Mouse (Mus musculus): Measurements from ENCODE around the gene Flrt1. TPM values are rescaled to one million over a fixed set of nuclear protein-coding genes. Genes with fewer than 3 reads are reported as not detected.
"Not testable (repeated sequence)": the region's sequence is repeated elsewhere in the genome, so short reads cannot be mapped to it uniquely, and the experiment has no call there.

The Flrt1 gene
- polyA plus RNA-seq, 1 experiment, result 5.4 TPM

GRCm38 (mm10) chr19:7083035-7083794, 22.3 kb downstream of the Flrt1 start:
- Histone ChIP-seq H3K27ac (ENCODE audit: insufficient read depth, low read length) (no peak overlapping the region), H3K27me3 (ENCODE audit: control insufficient read depth, insufficient read depth, low read length) (no peaks in the 10 kb centered on the region), H3K4me1 (ENCODE audit: control insufficient read depth, insufficient read depth, low read length) (peaks cover 28% of the 10 kb centered on the region), H3K4me3 (replicated peaks; ENCODE audit: insufficient read depth, low read depth, low read length) (no peak overlapping the region)
- DNase-seq, result no peak
- TF ChIP-seq POLR2A (IDR thresholded peaks at IDR 0.05; ENCODE audit: borderline replicate concordance, insufficient read depth, low read length) (no peak), CTCF (IDR thresholded peaks at IDR 0.05; ENCODE audit: borderline replicate concordance, insufficient read depth, low read depth, low read length) (no peak)
- 32% methylated on average over 14 of the region's 14 CpGs for WGBS

GRCm38 (mm10) chr19:7081516-7082266, 23.8 kb downstream of the Flrt1 start:
- no peak overlapping the region for H3K27ac ChIP-seq (ENCODE audit: insufficient read depth, low read length)
- no peak for DNase-seq
- H3K27me3 ChIP-seq (ENCODE audit: control insufficient read depth, insufficient read depth, low read length), result no peaks in the 10 kb centered on the region
- no peak overlapping the region for H3K4me3 ChIP-seq (replicated peaks; ENCODE audit: insufficient read depth, low read depth, low read length)
- H3K4me1 ChIP-seq (ENCODE audit: control insufficient read depth, insufficient read depth, low read length), result peaks cover 28% of the 10 kb centered on the region
- 87% methylated on average over 7 of the region's 7 CpGs for WGBS
- TF ChIP-seq CTCF (IDR thresholded peaks at IDR 0.05; ENCODE audit: borderline replicate concordance, insufficient read depth, low read depth, low read length) (no peak), POLR2A (IDR thresholded peaks at IDR 0.05; ENCODE audit: borderline replicate concordance, insufficient read depth, low read length) (no peak)

- TF ChIP-seq POLR2A (IDR thresholded peaks at IDR 0.05; ENCODE audit: borderline replicate concordance, insufficient read depth, low read length), result no peak
- no peak for TF ChIP-seq CTCF (IDR thresholded peaks at IDR 0.05; ENCODE audit: borderline replicate concordance, insufficient read depth, low read depth, low read length)
- no peak for DNase-seq
- WGBS, result 91% methylated on average over 7 of the region's 7 CpGs
- H3K4me1 ChIP-seq (ENCODE audit: control insufficient read depth, insufficient read depth, low read length), result peaks cover 6% of the 10 kb centered on the region
- no peak overlapping the region for H3K4me3 ChIP-seq (replicated peaks; ENCODE audit: insufficient read depth, low read depth, low read length)
- H3K27me3 ChIP-seq (ENCODE audit: control insufficient read depth, insufficient read depth, low read length), result no peaks in the 10 kb centered on the region
- H3K27ac ChIP-seq (ENCODE audit: insufficient read depth, low read length), result no peak overlapping the region
These were observed 27.3 kb downstream of the Flrt1 start for GRCm38 (mm10) chr19:7078271-7078670.

DNA sequence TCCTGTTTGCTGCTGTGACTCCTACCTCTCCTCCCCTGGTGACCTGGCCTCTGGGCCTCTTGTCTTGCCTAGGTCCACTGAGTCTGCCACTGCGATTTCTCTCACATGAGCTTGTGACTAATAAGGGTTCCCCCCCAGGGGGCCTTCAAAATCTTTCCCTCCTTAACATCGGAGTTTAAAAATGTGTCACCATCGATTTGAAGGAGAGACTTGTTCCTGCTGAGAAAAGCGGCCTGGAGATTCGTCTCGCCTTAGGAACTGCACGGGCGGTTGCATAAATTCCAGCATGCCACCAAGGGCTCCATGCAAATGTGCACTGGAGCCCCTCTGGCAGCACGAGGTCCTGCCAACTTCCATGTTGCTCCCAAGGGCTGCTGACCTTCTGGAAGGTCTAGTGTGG, 27.9 kb downstream of the Flrt1 start:
- Histone ChIP-seq H3K27ac (ENCODE audit: insufficient read depth, low read length) (no peak overlapping the region), H3K4me1 (ENCODE audit: control insufficient read depth, insufficient read depth, low read length) (peaks cover under 1% of the 10 kb centered on the region; the same call in 1 of the 2 replicates), H3K27me3 (ENCODE audit: control insufficient read depth, insufficient read depth, low read length) (no peaks in the 10 kb centered on the region), H3K4me3 (replicated peaks; ENCODE audit: insufficient read depth, low read depth, low read length) (no peak overlapping the region)
- WGBS, result 63% methylated on average over 9 of the region's 9 CpGs
- TF ChIP-seq POLR2A (IDR thresholded peaks at IDR 0.05; ENCODE audit: borderline replicate concordance, insufficient read depth, low read length) (no peak), CTCF (IDR thresholded peaks at IDR 0.05; ENCODE audit: borderline replicate concordance, insufficient read depth, low read depth, low read length) (no peak)
- DNase-seq, result no peak

DNA sequence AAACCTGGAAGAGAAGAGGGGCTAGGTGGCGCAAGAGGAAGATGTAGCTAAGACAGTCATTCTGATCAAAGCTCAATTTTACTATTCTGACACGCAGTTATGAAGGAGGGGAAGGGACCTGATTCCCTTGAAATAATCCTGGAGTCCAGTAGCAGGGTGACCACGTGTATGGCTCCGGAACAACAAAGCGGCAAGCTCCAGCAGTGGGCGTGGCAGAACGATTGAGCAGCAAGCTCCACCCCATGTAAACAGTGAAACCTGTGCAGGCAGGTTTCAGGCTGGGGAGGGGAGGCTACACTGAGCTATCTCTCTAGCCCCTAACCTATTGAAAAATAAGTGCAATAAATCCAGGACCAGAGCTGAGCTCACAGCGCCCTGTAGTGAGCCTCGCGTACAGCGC, 30.2 kb downstream of the Flrt1 start:
- whole genome bisulfite sequencing, result 94% methylated on average over 11 of the region's 11 CpGs
- DNase-seq; H3K4me1 ChIP-seq (ENCODE audit: control insufficient read depth, insufficient read depth, low read length); H3K27ac ChIP-seq (ENCODE audit: insufficient read depth, low read length); H3K27me3 ChIP-seq (ENCODE audit: control insufficient read depth, insufficient read depth, low read length); H3K4me3 ChIP-seq (replicated peaks; ENCODE audit: insufficient read depth, low read depth, low read length): not testable (repeated sequence)

- no peak overlapping the region for H3K27ac ChIP-seq (ENCODE audit: insufficient read depth, low read length)
- no peak for TF ChIP-seq POLR2A (IDR thresholded peaks at IDR 0.05; ENCODE audit: borderline replicate concordance, insufficient read depth, low read length)
- no peak for TF ChIP-seq CTCF (IDR thresholded peaks at IDR 0.05; ENCODE audit: borderline replicate concordance, insufficient read depth, low read depth, low read length)
- 67% methylated on average over 12 of the region's 12 CpGs for WGBS
- no peak for DNase-seq
- H3K4me3 ChIP-seq (replicated peaks; ENCODE audit: insufficient read depth, low read depth, low read length), result no peak overlapping the region
- no peaks in the 10 kb centered on the region for H3K27me3 ChIP-seq (ENCODE audit: control insufficient read depth, insufficient read depth, low read length)
- H3K4me1 ChIP-seq (ENCODE audit: control insufficient read depth, insufficient read depth, low read length), result peaks cover 9% of the 10 kb centered on the region
These were observed 31.3 kb downstream of the Flrt1 start for GRCm38 (mm10) chr19:7073997-7074781.

- 29% methylated on average over 6 of the region's 6 CpGs for WGBS
These were observed 33.3 kb downstream of the Flrt1 start for GRCm38 (mm10) chr19:7072221-7072620.

More at GRCm38 (mm10) chr19:7072221-7072620, 33.3 kb downstream of the Flrt1 start:
- DNase-seq, result no peak
- H3K4me3 ChIP-seq (replicated peaks; ENCODE audit: insufficient read depth, low read depth, low read length), result no peak overlapping the region
- H3K4me1 ChIP-seq (ENCODE audit: control insufficient read depth, insufficient read depth, low read length), result peaks cover 25% of the 10 kb centered on the region
- no peak overlapping the region for H3K27ac ChIP-seq (ENCODE audit: insufficient read depth, low read length)
- TF ChIP-seq POLR2A (IDR thresholded peaks at IDR 0.05; ENCODE audit: borderline replicate concordance, insufficient read depth, low read length) (no peak), CTCF (IDR thresholded peaks at IDR 0.05; ENCODE audit: borderline replicate concordance, insufficient read depth, low read depth, low read length) (no peak)
- no peaks in the 10 kb centered on the region for H3K27me3 ChIP-seq (ENCODE audit: control insufficient read depth, insufficient read depth, low read length)

All from cerebellum, adult 2 months (tissue).